Mouse (Mus musculus): Measurements from ENCODE around the gene Ifitm1. TPM values are rescaled to one million over a fixed set of nuclear protein-coding genes. Genes with fewer than 3 reads are reported as not detected.

The Ifitm1 gene
- polyA plus RNA-seq, 1 experiment from 2014 or later, result 10.3 TPM

- Histone ChIP-seq H3K9me3 (no peaks in the 10 kb centered on the region), H3K36me3 (no peaks in the 10 kb centered on the region; the same call in 1 of the 2 replicates), H3K9ac (replicated peaks) (no peak overlapping the region), H3K27ac (replicated peaks) (no peak overlapping the region), H3K4me3 (no peak overlapping the region), H3K4me2 (replicated peaks) (no peak overlapping the region), H3K4me1 (peaks cover 29% of the 10 kb centered on the region), H3K27me3 (0 out of 2 replicates have a peak, but pooled peaks cover 4% of the 10 kb centered on the region)
- ATAC-seq (ENCODE audit: low FRiP score, low read depth), result no peak
- 52% methylated on average over 8 of the region's 8 CpGs for WGBS
Measured at GRCm38 (mm10) chr7:140951051-140951450, 16.0 kb upstream of the Ifitm1 start.

DNA sequence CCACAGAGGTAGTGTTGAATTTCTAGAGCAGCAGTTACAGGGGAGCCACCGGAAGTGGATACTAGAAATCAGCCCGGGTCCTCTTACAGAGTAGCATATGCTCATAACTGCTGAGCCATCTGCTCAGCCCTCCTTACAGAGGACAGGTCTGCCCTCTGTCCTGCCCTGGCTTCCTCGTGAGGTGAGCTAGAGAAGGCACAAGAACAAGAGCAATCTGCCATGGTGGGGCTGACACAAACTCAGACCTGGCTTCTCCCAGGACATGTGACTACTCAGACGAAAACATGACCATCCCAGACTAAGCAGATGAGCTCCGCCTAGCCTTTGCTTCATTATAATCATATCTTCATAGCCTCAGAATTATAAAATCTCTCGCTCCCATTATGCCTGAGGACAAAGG lies 15.3 kb upstream of the Ifitm1 start:
- H3K4me1 ChIP-seq, result peaks cover 30% of the 10 kb centered on the region
- no peak overlapping the region for H3K4me3 ChIP-seq
- WGBS, result 82% methylated on average over 6 of the region's 6 CpGs
- H3K27me3 ChIP-seq, result 0 out of 2 replicates have a peak, but pooled peaks cover 4% of the 10 kb centered on the region
- no peaks in the 10 kb centered on the region for H3K9me3 ChIP-seq
- H3K36me3 ChIP-seq, result no peaks in the 10 kb centered on the region; the same call in 1 of the 2 replicates
- no peak overlapping the region for H3K27ac ChIP-seq (replicated peaks)
- H3K9ac ChIP-seq (replicated peaks), result no peak overlapping the region
- ATAC-seq (ENCODE audit: low FRiP score, low read depth), result no peak
- H3K4me2 ChIP-seq (replicated peaks), result no peak overlapping the region

GRCm38 (mm10) chr7:140952441-140952840 lies 14.6 kb upstream of the Ifitm1 start:
- 89% methylated on average over 7 of the region's 7 CpGs for WGBS
- H3K9me3 ChIP-seq, result no peaks in the 10 kb centered on the region
- H3K4me2 ChIP-seq (replicated peaks), result no peak overlapping the region
- ATAC-seq (ENCODE audit: low FRiP score, low read depth), result no peak
- 0 out of 2 replicates have a peak, but pooled peaks cover 4% of the 10 kb centered on the region for H3K27me3 ChIP-seq
- no peak overlapping the region for H3K27ac ChIP-seq (replicated peaks)
- H3K9ac ChIP-seq (replicated peaks), result no peak overlapping the region
- peaks cover 30% of the 10 kb centered on the region for H3K4me1 ChIP-seq
- H3K4me3 ChIP-seq, result no peak overlapping the region
- no peaks in the 10 kb centered on the region for H3K36me3 ChIP-seq

GRCm38 (mm10) chr7:140953133-140953532 lies 13.9 kb upstream of the Ifitm1 start:
- Histone ChIP-seq H3K27me3 (0 out of 2 replicates have a peak, but pooled peaks cover 4% of the 10 kb centered on the region), H3K36me3 (no peaks in the 10 kb centered on the region), H3K4me3 (no peak overlapping the region), H3K27ac (replicated peaks) (no peak overlapping the region), H3K9ac (replicated peaks) (no peak overlapping the region), H3K4me2 (replicated peaks) (no peak overlapping the region), H3K4me1 (peaks cover 30% of the 10 kb centered on the region), H3K9me3 (no peaks in the 10 kb centered on the region)
- 86% methylated on average over 11 of the region's 11 CpGs for WGBS
- no peak for ATAC-seq (ENCODE audit: low FRiP score, low read depth)

- no peak overlapping the region for H3K9ac ChIP-seq (replicated peaks)
- peak overlapping the region; percentile 48 for H3K4me2 ChIP-seq (replicated peaks)
- ATAC-seq (ENCODE audit: low FRiP score, low read depth), result no peak
- H3K27ac ChIP-seq (replicated peaks), result no peak overlapping the region
- peaks cover 34% of the 10 kb centered on the region for H3K4me1 ChIP-seq
- peak overlapping the region; percentile 34; the same call in 1 of the 2 replicates for H3K4me3 ChIP-seq
- H3K36me3 ChIP-seq, result no peaks in the 10 kb centered on the region
- H3K27me3 ChIP-seq, result 0 out of 2 replicates have a peak, but pooled peaks cover 4% of the 10 kb centered on the region
- H3K9me3 ChIP-seq, result no peaks in the 10 kb centered on the region
- WGBS, result 65% methylated on average over 15 of the region's 15 CpGs
Measured at GRCm38 (mm10) chr7:140953800-140954732, 13.0 kb upstream of the Ifitm1 start.

- no peaks in the 10 kb centered on the region for H3K9me3 ChIP-seq
- H3K4me2 ChIP-seq (replicated peaks), result peak overlapping the region; percentile 48
- peaks cover 40% of the 10 kb centered on the region for H3K4me1 ChIP-seq
- WGBS, result 12% methylated on average over 9 of the region's 9 CpGs
- peak overlapping the region; percentile 34; the same call in 1 of the 2 replicates for H3K4me3 ChIP-seq
- ATAC-seq (ENCODE audit: low FRiP score, low read depth), result no peak
- H3K27me3 ChIP-seq, result 0 out of 2 replicates have a peak, but pooled peaks cover 4% of the 10 kb centered on the region
- no peak overlapping the region for H3K27ac ChIP-seq (replicated peaks)
- no peaks in the 10 kb centered on the region for H3K36me3 ChIP-seq
- H3K9ac ChIP-seq (replicated peaks), result no peak overlapping the region; the same call in 1 of the 2 replicates
Measured at GRCm38 (mm10) chr7:140954733-140955071, 12.3 kb upstream of the Ifitm1 start.

DNA sequence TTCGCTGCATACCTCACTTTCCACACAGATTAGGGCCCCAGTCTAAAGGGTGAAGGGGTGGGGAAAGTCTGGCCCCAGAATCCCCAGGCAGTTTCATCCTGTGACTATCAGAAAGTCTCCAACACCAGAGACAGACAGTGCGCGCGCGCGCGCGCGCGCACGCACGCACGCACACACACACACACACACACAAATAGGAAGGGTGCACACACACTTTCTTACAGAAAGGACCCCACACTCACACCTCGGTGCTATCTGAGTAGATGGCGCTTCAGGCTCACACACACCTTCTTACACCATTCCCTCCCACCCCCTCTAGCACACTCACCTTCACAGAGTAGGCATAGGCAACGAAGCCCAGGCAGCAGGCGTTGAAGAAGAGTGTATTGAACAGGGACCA lies 11.7 kb upstream of the Ifitm1 start:
- H3K27me3 ChIP-seq, result 0 out of 2 replicates have a peak, but pooled peaks cover 4% of the 10 kb centered on the region
- H3K9ac ChIP-seq (replicated peaks), result peak overlapping the region; percentile 41
- ATAC-seq (ENCODE audit: low FRiP score, low read depth), result peak; percentile 32; the same call in 1 of the 2 replicates
- peak overlapping the region; percentile 48 for H3K4me2 ChIP-seq (replicated peaks)
- H3K4me3 ChIP-seq, result peak overlapping the region; percentile 34
- H3K36me3 ChIP-seq, result no peaks in the 10 kb centered on the region
- H3K27ac ChIP-seq (replicated peaks), result no peak overlapping the region
- peaks cover 36% of the 10 kb centered on the region for H3K4me1 ChIP-seq
- WGBS, result 7% methylated on average over 17 of the region's 17 CpGs
- H3K9me3 ChIP-seq, result no peaks in the 10 kb centered on the region

DNA sequence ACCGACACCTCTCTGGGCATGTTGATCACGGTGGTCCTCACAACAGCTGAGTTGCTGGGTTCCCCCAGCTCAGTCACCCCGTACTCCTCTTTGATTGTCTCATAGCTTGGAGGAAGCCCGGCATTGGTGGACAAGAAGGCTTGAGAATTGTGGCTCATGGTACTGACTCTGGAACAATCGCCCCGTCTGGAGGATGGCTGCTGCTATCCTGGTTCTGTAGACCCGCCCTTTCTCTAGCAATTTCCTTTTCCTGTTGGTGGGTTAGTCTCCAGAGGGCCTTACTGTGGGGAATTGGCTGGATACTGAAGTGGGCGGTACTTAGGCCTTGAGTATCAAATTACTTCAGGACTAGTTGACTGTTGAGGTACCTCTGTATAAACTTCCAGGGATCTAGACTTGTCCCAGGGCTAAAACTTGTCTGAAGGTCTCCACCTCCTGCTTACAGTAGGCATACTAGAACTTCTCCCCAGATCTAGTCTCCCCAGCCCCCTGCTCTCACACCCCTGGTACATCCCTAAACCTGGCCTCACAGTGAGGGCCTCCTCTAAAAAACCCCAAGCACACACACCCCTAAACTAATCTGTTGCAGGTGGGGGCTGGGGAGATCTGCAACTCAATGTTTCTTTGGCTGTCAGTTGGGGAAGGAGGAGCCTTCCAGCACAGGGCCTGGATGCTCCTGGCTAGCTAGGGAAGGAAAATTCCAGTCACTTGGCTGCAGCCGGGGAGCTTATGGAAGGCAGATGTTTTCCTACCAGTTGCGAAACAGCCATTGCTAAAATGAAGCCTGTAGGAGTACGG lies 11.1 kb upstream of the Ifitm1 start, which contains the start of the genes Gm45717 and Ifitm2:
Gene Gm45717 (minus strand): TSS at position 180 of the 798 bp plus-strand sequence.
Gene Ifitm2 (minus strand): TSS at position 230 of the 798 bp plus-strand sequence.
- peak within 1 kb of the TSS; percentile 48 for H3K4me2 ChIP-seq (replicated peaks)

GRCm38 (mm10) chr7:140956556-140956869 lies 10.5 kb upstream of the Ifitm1 start:
- 61% methylated on average over 6 of the region's 6 CpGs for WGBS
- Histone ChIP-seq H3K4me3 (no peak overlapping the region), H3K9ac (replicated peaks) (no peak overlapping the region), H3K9me3 (no peaks in the 10 kb centered on the region), H3K4me2 (replicated peaks) (no peak overlapping the region), H3K27me3 (0 out of 2 replicates have a peak, but pooled peaks cover 4% of the 10 kb centered on the region), H3K36me3 (no peaks in the 10 kb centered on the region), H3K27ac (replicated peaks) (no peak overlapping the region), H3K4me1 (peaks cover 25% of the 10 kb centered on the region)
- ATAC-seq (ENCODE audit: low FRiP score, low read depth), result no peak

More for the DNA sequence above, 11.1 kb upstream of the Ifitm1 start, which contains the start of the genes Gm45717 and Ifitm2:
- H3K27ac ChIP-seq (replicated peaks), result no peak within 1 kb of the TSS
- peak within 1 kb of the TSS; percentile 34 for H3K4me3 ChIP-seq
- no peaks in the 10 kb centered on the region for H3K9me3 ChIP-seq
- H3K27me3 ChIP-seq, result 0 out of 2 replicates have a peak, but pooled peaks cover 4% of the 10 kb centered on the region
- WGBS, result 22% methylated on average over 11 of the region's 11 CpGs
- H3K36me3 ChIP-seq, result no peaks in the 10 kb centered on the region
- H3K4me1 ChIP-seq, result peaks cover 30% of the 10 kb centered on the region
- H3K9ac ChIP-seq (replicated peaks), result peak within 1 kb of the TSS; percentile 41
- peak; percentile 59; the same call in 1 of the 2 replicates for ATAC-seq (ENCODE audit: low FRiP score, low read depth)

- no peak for ATAC-seq (ENCODE audit: low FRiP score, low read depth)
- H3K4me2 ChIP-seq (replicated peaks), result no peak overlapping the region
- 4% methylated on average over 9 of the region's 9 CpGs for WGBS
Measured at GRCm38 (mm10) chr7:140959181-140959901, 7.7 kb upstream of the Ifitm1 start.

DNA sequence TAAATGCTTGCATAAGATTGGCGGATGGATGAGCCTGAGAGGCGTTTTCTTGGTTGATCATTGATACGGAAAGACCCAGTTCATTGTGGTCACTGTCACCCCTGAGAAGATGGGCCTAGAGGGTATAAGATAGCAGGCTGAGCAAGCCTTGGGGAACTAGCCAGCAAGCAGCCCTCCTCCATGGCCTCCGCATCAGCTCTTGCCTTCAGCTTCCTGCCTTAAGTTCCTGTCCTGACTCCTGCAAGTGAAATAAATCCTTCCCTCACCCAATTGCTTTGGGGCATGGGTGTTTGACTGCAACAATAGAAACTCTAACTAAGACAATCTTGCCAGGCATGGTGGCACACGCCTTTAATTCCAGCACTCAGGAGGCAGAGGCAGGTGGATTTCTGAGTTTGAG lies 7.0 kb upstream of the Ifitm1 start:
- Histone ChIP-seq H3K27ac (replicated peaks) (no peak overlapping the region), H3K36me3 (no peaks in the 10 kb centered on the region), H3K4me3 (no peak overlapping the region), H3K27me3 (no peaks in the 10 kb centered on the region), H3K9me3 (no peaks in the 10 kb centered on the region), H3K4me2 (replicated peaks) (no peak overlapping the region), H3K9ac (replicated peaks) (no peak overlapping the region), H3K4me1 (peaks cover 21% of the 10 kb centered on the region)
- ATAC-seq (ENCODE audit: low FRiP score, low read depth), result no peak
- WGBS, result 62% methylated on average over 5 of the region's 5 CpGs

More at GRCm38 (mm10) chr7:140959181-140959901, 7.7 kb upstream of the Ifitm1 start:
- Histone ChIP-seq H3K4me1 (peaks cover 25% of the 10 kb centered on the region), H3K27me3 (0 out of 2 replicates have a peak, but pooled peaks cover 4% of the 10 kb centered on the region), H3K9me3 (no peaks in the 10 kb centered on the region), H3K9ac (replicated peaks) (no peak overlapping the region), H3K36me3 (no peaks in the 10 kb centered on the region), H3K27ac (replicated peaks) (no peak overlapping the region), H3K4me3 (no peak overlapping the region)

All from midbrain, embryonic 12.5 days (tissue).